Mouse (Mus musculus) embryonic fibroblast, embryonic 13.5 days (primary cell): ENCODE results near the gene Iars2.
A peak's percentile ranks its signal among the peaks of the same experiment; 100 is the strongest.

Experiments
- CTCF ChIP-seq: IDR thresholded peaks from 2 replicates; pipeline ENCODE4 v1.5.1; 2011; ENCODE audit warnings: mild to moderate bottlenecking, control low read depth, low read length, moderate library complexity, borderline replicate concordance; ENCODE audit not compliant: insufficient read depth
- POLR2A ChIP-seq: IDR thresholded peaks from 2 replicates; pipeline ENCODE4 v1.6.1; 2011; ENCODE audit warnings: low read depth, mild to moderate bottlenecking, control low read depth, low read length, moderate library complexity

DNA sequence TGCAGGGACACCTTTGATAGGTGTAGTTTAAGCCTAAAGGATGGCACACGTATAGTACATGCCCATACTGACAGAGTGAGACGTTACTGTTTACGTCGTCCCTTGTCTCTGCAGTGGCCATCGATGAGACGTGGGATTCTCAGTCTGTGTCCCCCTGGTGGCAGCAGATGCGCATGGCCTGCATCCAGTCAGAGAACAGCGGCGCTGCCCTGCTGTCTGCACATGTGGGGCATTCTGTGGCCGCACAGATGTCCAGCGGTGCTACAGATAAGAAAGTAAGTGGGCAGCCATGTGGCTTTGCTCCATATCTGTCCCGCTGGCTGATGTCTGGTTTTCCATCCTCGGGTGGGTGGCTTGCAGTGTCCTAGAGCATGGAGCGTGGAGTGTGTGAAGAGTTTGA is 66.6 kb downstream of the Iars2 start:
- peak; percentile 84 for TF ChIP-seq CTCF
- TF ChIP-seq POLR2A, result no peak
